Mouse (Mus musculus): ENCODE measurements at regions not wholly inside any gene's neighbourhood (a gene's known extent, or its start where the extent isn't known, plus 50 kb on each side); places are given as distances from the start of the nearest gene placed in this dataset.

- no peak overlapping the region for H3K9ac ChIP-seq (ENCODE audit: insufficient read depth, low read depth)
- H3K36me3 ChIP-seq (replicated peaks in 1 of 2; ENCODE audit: control insufficient read depth in 1 of 2, insufficient read depth in 1 of 2, low read length in 1 of 2): no peaks in the 10 kb centered on the region
- no peaks in the 10 kb centered on the region for H3K79me2 ChIP-seq (replicated peaks; ENCODE audit: control insufficient read depth, extremely low read depth, insufficient read depth, poor library complexity, severe bottlenecking)
- in situ Hi-C loops (cut with MboI; ENCODE audit: low pct_ligation_motif_present, low pct_unique_long_range_greater_than_20kb, low sequenced_read_pairs) (no loop called here), dilution Hi-C loops (cut with MboI; ENCODE audit: extremely low pct_ligation_motif_present, extremely low pct_unique_long_range_greater_than_20kb, low sequenced_read_pairs) (no loop called here)
- no peak for DNase-seq (ENCODE audit: extremely low read depth)
- no peaks in the 10 kb centered on the region for H3K4me1 ChIP-seq (ENCODE audit: control insufficient read depth in 1 of 2, insufficient read depth in 2 of 2)
- H3K4me2 ChIP-seq (ENCODE audit: insufficient read depth, low read depth, poor library complexity, severe bottlenecking): no peak overlapping the region
- TF ChIP-seq MAX (IDR thresholded peaks at IDR 0.05; ENCODE audit: low read length) (no peak), ETS1 (conservative IDR thresholded peaks at IDR 0.05; ENCODE audit: low read depth, low read length) (no peak), USF1 (IDR thresholded peaks at IDR 0.05; ENCODE audit: low read depth, low read length) (no peak), CTCF (conservative IDR thresholded peaks at IDR 0.05 in 1 of 2, IDR thresholded peaks at IDR 0.05 in 1 of 2; ENCODE audit: low read depth in 2 of 2, low read length in 2 of 2) (no peak), E2F4 (IDR thresholded peaks at IDR 0.05; ENCODE audit: insufficient replicate concordance, low read depth, low read length) (no peak), TBP (conservative IDR thresholded peaks at IDR 0.05; ENCODE audit: low read depth, low read length) (no peak), ZC3H11A (IDR thresholded peaks at IDR 0.05; ENCODE audit: low read depth, low read length) (no peak)
- H3K27me3 ChIP-seq (replicated peaks): no peaks in the 10 kb centered on the region
- no peak overlapping the region for H3K27ac ChIP-seq (ENCODE audit: insufficient read depth, low read depth)
- H3K4me3 ChIP-seq (replicated peaks in 1 of 3; ENCODE audit: low read depth in 2 of 3, low read length in 2 of 3, poor library complexity in 1 of 3): no peak overlapping the region
- no peaks in the 10 kb centered on the region for H3K9me3 ChIP-seq (replicated peaks; ENCODE audit: low read length)
These were observed 258.9 kb downstream of the Etv1 start for GRCm38 (mm10) chr12:39038077-39038476.

GRCm38 (mm10) chr12:39038656-39039055, 259.5 kb downstream of the Etv1 start:
- in situ Hi-C loops (cut with MboI; ENCODE audit: low pct_ligation_motif_present, low pct_unique_long_range_greater_than_20kb, low sequenced_read_pairs): no loop called here
- no peak overlapping the region for H3K27ac ChIP-seq (ENCODE audit: insufficient read depth, low read depth)

GRCm38 (mm10) chr12:39047126-39047525, 267.9 kb downstream of the Etv1 start:
- dilution Hi-C loops (cut with MboI; ENCODE audit: extremely low pct_ligation_motif_present, extremely low pct_unique_long_range_greater_than_20kb, low sequenced_read_pairs): no loop called here
- Histone ChIP-seq H3K27me3 (replicated peaks) (no peaks in the 10 kb centered on the region), H3K36me3 (replicated peaks in 1 of 2; ENCODE audit: control insufficient read depth in 1 of 2, insufficient read depth in 1 of 2, low read length in 1 of 2) (no peaks in the 10 kb centered on the region), H3K4me3 (replicated peaks in 1 of 3; ENCODE audit: low read depth in 2 of 3, low read length in 2 of 3, poor library complexity in 1 of 3) (no peak overlapping the region), H3K4me2 (ENCODE audit: insufficient read depth, low read depth, poor library complexity, severe bottlenecking) (no peak overlapping the region), H3K4me1 (ENCODE audit: control insufficient read depth in 1 of 2, insufficient read depth in 2 of 2) (no peaks in the 10 kb centered on the region), H3K79me2 (replicated peaks; ENCODE audit: control insufficient read depth, extremely low read depth, insufficient read depth, poor library complexity, severe bottlenecking) (no peaks in the 10 kb centered on the region), H3K27ac (ENCODE audit: insufficient read depth, low read depth) (no peak overlapping the region), H3K9ac (ENCODE audit: insufficient read depth, low read depth) (no peak overlapping the region), H3K9me3 (replicated peaks; ENCODE audit: low read length) (no peaks in the 10 kb centered on the region)
- TF ChIP-seq PAX5 (IDR thresholded peaks at IDR 0.05; ENCODE audit: low read length): no peak
- TF ChIP-seq EP300 (IDR thresholded peaks at IDR 0.05; ENCODE audit: low read length): no peak
- TF ChIP-seq CHD1 (IDR thresholded peaks at IDR 0.05; ENCODE audit: low read depth, low read length): no peak
- TF ChIP-seq SMC3 (IDR thresholded peaks at IDR 0.05; ENCODE audit: low read depth, low read length): no peak
- TF ChIP-seq JUND (conservative IDR thresholded peaks at IDR 0.05; ENCODE audit: low read depth, low read length): no peak
- no peak for TF ChIP-seq POLR2AphosphoS2 (IDR thresholded peaks at IDR 0.05; ENCODE audit: low read depth, low read length)
- no peak for TF ChIP-seq UBTF (IDR thresholded peaks at IDR 0.05; ENCODE audit: low read depth, low read length)
- DNase-seq (ENCODE audit: extremely low read depth): no peak
- in situ Hi-C loops (cut with MboI; ENCODE audit: low pct_ligation_motif_present, low pct_unique_long_range_greater_than_20kb, low sequenced_read_pairs): no loop called here

More at GRCm38 (mm10) chr12:39038656-39039055, 259.5 kb downstream of the Etv1 start:
- H3K4me3 ChIP-seq (replicated peaks in 1 of 3; ENCODE audit: low read depth in 2 of 3, low read length in 2 of 3, poor library complexity in 1 of 3): no peak overlapping the region
- H3K9ac ChIP-seq (ENCODE audit: insufficient read depth, low read depth): no peak overlapping the region
- no peak overlapping the region for H3K4me2 ChIP-seq (ENCODE audit: insufficient read depth, low read depth, poor library complexity, severe bottlenecking)
- H3K4me1 ChIP-seq (ENCODE audit: control insufficient read depth in 1 of 2, insufficient read depth in 2 of 2): no peaks in the 10 kb centered on the region
- no peaks in the 10 kb centered on the region for H3K79me2 ChIP-seq (replicated peaks; ENCODE audit: control insufficient read depth, extremely low read depth, insufficient read depth, poor library complexity, severe bottlenecking)
- dilution Hi-C loops (cut with MboI; ENCODE audit: extremely low pct_ligation_motif_present, extremely low pct_unique_long_range_greater_than_20kb, low sequenced_read_pairs): no loop called here
- no peaks in the 10 kb centered on the region for H3K27me3 ChIP-seq (replicated peaks)
- H3K36me3 ChIP-seq (replicated peaks in 1 of 2; ENCODE audit: control insufficient read depth in 1 of 2, insufficient read depth in 1 of 2, low read length in 1 of 2): no peaks in the 10 kb centered on the region
- TF ChIP-seq TBP (conservative IDR thresholded peaks at IDR 0.05; ENCODE audit: low read depth, low read length) (no peak), POLR2A (IDR thresholded peaks at IDR 0.05; ENCODE audit: low read depth, low read length) (no peak), ELF1 (IDR thresholded peaks at IDR 0.05; ENCODE audit: low read depth, low read length) (no peak), MXI1 (IDR thresholded peaks at IDR 0.05; ENCODE audit: low read depth, low read length) (no peak), BHLHE40 (IDR thresholded peaks at IDR 0.05; ENCODE audit: low read depth, low read length) (no peak), KAT2A (IDR thresholded peaks at IDR 0.05; ENCODE audit: insufficient replicate concordance, low read length) (no peak), EP300 (IDR thresholded peaks at IDR 0.05; ENCODE audit: low read length) (no peak), MEF2A (IDR thresholded peaks at IDR 0.05; ENCODE audit: borderline replicate concordance, low read depth, low read length) (no peak), CHD2 (IDR thresholded peaks at IDR 0.05; ENCODE audit: low read length) (no peak)
- no peak for DNase-seq (ENCODE audit: extremely low read depth)
- no peaks in the 10 kb centered on the region for H3K9me3 ChIP-seq (replicated peaks; ENCODE audit: low read length)
